Mouse (Mus musculus) CD8-positive naive resting alpha-beta T cell, adult 2 months (primary cell): ENCODE measurements around the gene Tfdp2.

Experiments used
- DNase-seq, 2 experiments: peaks; one replicate each; pipeline ENCODE4 v3.0.0; 2022; ENCODE audit warnings: low read depth in 2 of 2, low spot score in 2 of 2

Tfdp2 gene

GRCm38 (mm10) chr9:96365271-96365872, 169.3 kb downstream of the Tfdp2 start:
- no peak for DNase-seq

- no peak for DNase-seq
Observed at GRCm38 (mm10) chr9:96369654-96370384, 173.7 kb downstream of the Tfdp2 start.

- DNase-seq = no peak
Observed at GRCm38 (mm10) chr9:96371075-96371474, 175.0 kb downstream of the Tfdp2 start.
